Comparison of ENCODE assay signal across 10 mouse cellular contexts in genomic region chr4:75063275-75063674, GRCm38 (mm10).
DNase-seq lines count a peak whose midpoint lies in the region; TF ChIP-seq lines count a peak whose summit lies in the region.
"Had no signal": no experiment of that assay in that cellular context is flagged by ENCODE, and none has a peak within 500 bp of the region (broad histone marks: within the 10 kb centered on the region; RNA-seq: fewer than 3 reads in every experiment).

No protein-coding gene starts in this region.

- intact Hi-C loops in gastrocnemius, adult 2 months (cut with DNase I), result no loop called here

- H3K27me3 ChIP-seq in splenic B cell, adult 2 months (ENCODE audit: control insufficient read depth, insufficient read depth, low read length, poor library complexity, severe bottlenecking), result no peaks in the 10 kb centered on the region
- H3K27me3 ChIP-seq: liver, embryonic 15.5 days; neural tube, embryonic 12.5 days had no signal

- H3K27ac ChIP-seq in gastrocnemius, adult 2 months, result no peak overlapping the region
- H3K27ac ChIP-seq: liver, embryonic 15.5 days; neural tube, embryonic 12.5 days had no signal

- no peaks in the 10 kb centered on the region for H3K36me3 ChIP-seq in splenic B cell, adult 2 months (ENCODE audit: control insufficient read depth, insufficient read depth, low read length, poor library complexity, severe bottlenecking)
- H3K36me3 ChIP-seq: liver, embryonic 15.5 days; neural tube, embryonic 12.5 days had no signal

- no peak overlapping the region for H3K4me3 ChIP-seq in gastrocnemius, adult 2 months
- H3K4me3 ChIP-seq: liver, embryonic 15.5 days; neural tube, embryonic 12.5 days had no signal

- DNase-seq in gastrocnemius, adult 2 months, result no peak
- no peak for DNase-seq in gastrocnemius, adult 18-20 months (ENCODE audit: low spot score)
- peak; percentile 5 for DNase-seq in lung, postnatal 36 days
- no peak for DNase-seq in lung, postnatal 25 days (ENCODE audit: low spot score)
- peak; percentile 12 for DNase-seq in brain, embryonic 18.5 days (ENCODE audit: low read depth, low spot score)
- DNase-seq in splenic B cell, adult 2 months (ENCODE audit: low read depth, low spot score), result peak; percentile 48
- no peak for DNase-seq in spleen, adult 12 weeks (ENCODE audit: low spot score)
- DNase-seq in kidney, postnatal 14 days, result no peak

- TF ChIP-seq CTCF in gastrocnemius, adult 2 months (IDR thresholded peaks at IDR 0.05), result peak; percentile 45

Comparison
In these comparisons a context has a peak if more than half of its experiments do, and no peak if none do; other contexts are left out.
1. DNase-seq: peak in lung, postnatal 36 days (single experiment), brain, embryonic 18.5 days (single experiment) and splenic B cell, adult 2 months (single experiment); none in gastrocnemius, adult 2 months (single experiment), gastrocnemius, adult 18-20 months (single experiment), lung, postnatal 25 days (single experiment), spleen, adult 12 weeks (single experiment) and kidney, postnatal 14 days (single experiment).